Mouse (Mus musculus) hematopoietic stem cell, adult 5-6 weeks (primary cell): ENCODE data around the gene Lysmd2. TPM values are rescaled to one million over a fixed set of nuclear protein-coding genes. Genes with fewer than 3 reads are reported as not detected.
A peak's percentile ranks its signal among the peaks of the same experiment; 100 is the strongest.

Source experiments
- ATAC-seq, 2 experiments: fragments of 125-278 bp in 1 of 2; replicated peaks in 1 of 2; 2 replicates each; pipeline ENCODE4 v1.8.0; 2016 to 2017; ENCODE audit warnings: inconsistent platforms in 2 of 2, mild to moderate bottlenecking in 2 of 2, moderate number of reproducible peaks in 2 of 2, low read depth in 1 of 2, moderate TSS enrichment in 1 of 2; ENCODE audit not compliant: low FRiP score in 2 of 2, poor library complexity in 2 of 2, severe bottlenecking in 2 of 2, insufficient read depth in 1 of 2, low TSS enrichment in 1 of 2
- total RNA-seq: library from RNA; stranded (forward); fragments of 172-1452, 232-1000 nt; gene quantifications from 2 replicates; pipeline ENCODE4 v1.2.3, GENCODE M21; 2017

Lysmd2 gene
- 13.0 and 14.2 TPM in 2 replicates for total RNA-seq

- ATAC-seq, result peak; percentile 50 to 57
Observed at GRCm38 (mm10) chr9:75625556-75626307, at the start of gene Lysmd2. Gene Lysmd2, plus strand, starts transcription at chr9:75625741.

- ATAC-seq, result no peak
Observed at GRCm38 (mm10) chr9:75579321-75579720, 46.2 kb upstream of the Lysmd2 start.

- ATAC-seq, result peak; percentile 58 to 65; a peak in 3 of 4 replicates
Observed at GRCm38 (mm10) chr9:75581694-75582350, 43.7 kb upstream of the Lysmd2 start.

GRCm38 (mm10) chr9:75589850-75590790, 35.4 kb upstream of the Lysmd2 start:
- no peak for ATAC-seq

- no peak for ATAC-seq
Observed at GRCm38 (mm10) chr9:75593481-75593880, 32.1 kb upstream of the Lysmd2 start.

GRCm38 (mm10) chr9:75597036-75597435, 28.5 kb upstream of the Lysmd2 start:
- ATAC-seq, result no peak

GRCm38 (mm10) chr9:75597596-75597995, 27.9 kb upstream of the Lysmd2 start:
- ATAC-seq, result no peak

- no peak for ATAC-seq
Observed at GRCm38 (mm10) chr9:75599191-75599841, 26.2 kb upstream of the Lysmd2 start.

- ATAC-seq, result no peak
Observed at GRCm38 (mm10) chr9:75600166-75600934, 25.2 kb upstream of the Lysmd2 start.

GRCm38 (mm10) chr9:75601510-75601909, 24.0 kb upstream of the Lysmd2 start:
- ATAC-seq, result no peak

- no peak for ATAC-seq
Observed at GRCm38 (mm10) chr9:75607496-75607895, 18.0 kb upstream of the Lysmd2 start.

GRCm38 (mm10) chr9:75609505-75609904, 16.0 kb upstream of the Lysmd2 start:
- ATAC-seq, result no peak

- ATAC-seq, result no peak
Observed at GRCm38 (mm10) chr9:75609965-75610364, 15.6 kb upstream of the Lysmd2 start.

GRCm38 (mm10) chr9:75610571-75611493, 14.7 kb upstream of the Lysmd2 start, which contains the start of gene Tmod2:
Gene Tmod2, minus strand, starts transcription at chr9:75611325.
- peak in 1 of 2 experiments; percentile 39; a peak in 1 of 4 replicates for ATAC-seq

GRCm38 (mm10) chr9:75616560-75616959, 9.0 kb upstream of the Lysmd2 start:
- no peak for ATAC-seq
